Mouse (Mus musculus) myocyte (in vitro differentiated cells): ENCODE data around the gene Exog.

Experiments used
- E2F4 ChIP-seq: IDR thresholded peaks from one replicate; pipeline ENCODE4 v1.6.1; 2011; ENCODE audit warnings: mild to moderate bottlenecking, control low read depth, moderate library complexity; ENCODE audit not compliant: insufficient read depth
- MAX ChIP-seq: IDR thresholded peaks from one replicate; pipeline ENCODE4 v1.6.1; 2011; ENCODE audit warnings: low read depth, mild to moderate bottlenecking, control low read depth
- MYOD1 ChIP-seq, 3 experiments: IDR thresholded peaks; one replicate each; pipeline ENCODE4 v1.6.1; 2011; ENCODE audit warnings: control low read depth in 2 of 3, low read depth in 2 of 3, mild to moderate bottlenecking in 2 of 3, moderate library complexity in 1 of 3; ENCODE audit not compliant: insufficient read length in 2 of 3, control insufficient read depth in 1 of 3
- POLR2A ChIP-seq: IDR thresholded peaks from one replicate; pipeline ENCODE4 v1.6.1; 2011; ENCODE audit warnings: low read depth, mild to moderate bottlenecking, control low read depth, moderate library complexity; ENCODE audit not compliant: insufficient read length
- POLR2AphosphoS2 ChIP-seq: IDR thresholded peaks from one replicate; pipeline ENCODE4 v1.6.1; 2011; ENCODE audit warnings: low read depth, control low read depth; ENCODE audit not compliant: insufficient read length
- REST ChIP-seq: IDR thresholded peaks from one replicate; pipeline ENCODE4 v1.6.1; 2011; ENCODE audit warnings: mild to moderate bottlenecking, control low read depth, moderate library complexity; ENCODE audit not compliant: insufficient read depth, insufficient read length
- SRF ChIP-seq: IDR thresholded peaks from one replicate; pipeline ENCODE4 v1.6.1; 2011; ENCODE audit warnings: low read depth; ENCODE audit not compliant: control insufficient read depth, insufficient read length
- TCF3 ChIP-seq: IDR thresholded peaks from one replicate; pipeline ENCODE4 v1.6.1; 2011; ENCODE audit warnings: low read depth, control low read depth; ENCODE audit not compliant: insufficient read length
- USF1 ChIP-seq: IDR thresholded peaks from one replicate; pipeline ENCODE4 v1.6.1; 2011; ENCODE audit warnings: low read depth, mild to moderate bottlenecking, control low read depth, moderate library complexity

GRCm38 (mm10) chr9:119407884-119408283, 36.9 kb upstream of the Exog start:
- TF ChIP-seq POLR2A, result no peak
- no peak for TF ChIP-seq REST
- no peak for TF ChIP-seq MAX
- TF ChIP-seq E2F4, result no peak
- no peak for TF ChIP-seq USF1
- no peak for TF ChIP-seq POLR2AphosphoS2
- TF ChIP-seq SRF, result no peak
- TF ChIP-seq TCF3, result peak; percentile 40
- TF ChIP-seq MYOD1 (IDR thresholded peaks at IDR 0.05; ENCODE audit: control insufficient read depth in 1 of 3, insufficient read length in 2 of 3, low read depth in 2 of 3), result peak in 2 of 3 experiments; percentile 83 to 92
